Mouse (Mus musculus): ENCODE data around the gene Mydgf.

DNA sequence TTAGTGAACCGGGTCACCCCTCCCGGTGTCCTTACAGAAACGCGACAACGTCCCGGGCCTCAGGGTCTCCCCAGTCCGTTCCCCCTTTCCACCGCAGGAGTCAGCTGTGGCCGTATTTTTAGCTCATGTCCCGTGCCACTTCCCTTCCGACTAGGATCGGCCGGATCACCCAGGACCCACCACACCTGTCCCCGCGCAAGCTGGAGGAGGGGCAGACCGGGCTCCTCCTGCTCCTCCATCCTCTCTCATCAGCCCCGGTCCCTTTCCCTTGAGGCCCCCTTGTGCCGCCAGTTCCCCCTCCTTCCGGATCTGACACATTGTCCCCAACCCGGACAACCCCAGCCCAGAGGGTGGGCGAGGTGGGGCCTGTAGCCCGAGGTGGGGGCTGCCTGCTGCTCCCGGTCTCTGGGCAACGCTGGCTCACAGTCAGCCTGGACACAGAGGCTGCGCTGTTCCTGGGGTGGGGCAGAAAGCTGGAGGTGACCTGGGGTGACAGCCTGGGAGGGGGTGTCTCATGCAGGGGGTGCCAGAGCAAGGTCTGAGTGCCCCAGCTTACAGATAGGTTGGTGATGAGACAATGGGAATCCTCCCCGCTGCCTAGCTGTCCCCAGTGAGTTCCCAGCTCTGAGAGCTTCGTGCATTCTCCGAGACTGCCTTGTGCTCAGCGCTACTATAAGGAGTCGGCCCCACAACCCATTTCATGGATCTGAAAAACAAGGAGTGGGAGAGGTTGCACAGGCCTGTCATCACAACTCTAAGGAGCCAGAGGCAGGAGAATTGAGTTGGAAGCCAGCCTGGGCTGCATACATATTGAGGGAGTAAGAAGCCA is 34.7 kb downstream of the Mydgf start:
- no peak for TF ChIP-seq CTCF (IDR thresholded peaks at IDR 0.05; ENCODE audit: extremely low read depth, insufficient read length, insufficient replicate concordance, low read depth, low read length)
- TF ChIP-seq POLR2A (IDR thresholded peaks at IDR 0.05; ENCODE audit: low read depth, low read length) = no peak
